Mouse (Mus musculus) embryonic fibroblast, embryonic 13.5 days (primary cell): ENCODE measurements at regions not wholly inside any gene's neighbourhood (a gene's known extent, or its start where the extent isn't known, plus 50 kb on each side); places are given as distances from the start of the nearest gene placed in this dataset.

Experiments
- CTCF ChIP-seq: IDR thresholded peaks from 2 replicates; pipeline ENCODE4 v1.5.1; 2011; ENCODE audit warnings: mild to moderate bottlenecking, control low read depth, low read length, moderate library complexity, borderline replicate concordance; ENCODE audit not compliant: insufficient read depth
- POLR2A ChIP-seq: IDR thresholded peaks from 2 replicates; pipeline ENCODE4 v1.6.1; 2011; ENCODE audit warnings: low read depth, mild to moderate bottlenecking, control low read depth, low read length, moderate library complexity

DNA sequence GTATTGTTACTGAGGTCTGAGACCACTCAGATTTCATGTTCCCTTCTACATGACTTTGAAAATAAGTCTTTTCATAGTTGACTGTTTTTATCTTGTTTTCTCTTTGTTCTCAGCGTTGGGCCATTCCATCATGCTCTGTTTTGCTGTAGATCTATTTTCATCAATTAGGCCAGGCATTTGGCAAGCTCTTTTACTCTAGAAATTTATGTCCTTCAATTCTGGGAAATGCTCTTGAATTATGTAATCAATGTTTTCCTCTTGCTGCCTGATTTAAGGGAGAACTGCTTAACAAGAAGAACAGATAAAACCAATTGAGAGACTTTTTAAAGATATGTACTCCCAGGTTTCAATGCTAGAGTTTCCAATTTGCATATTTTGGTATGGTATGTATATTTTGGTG lies 55.1 kb upstream of the Pgrmc2 start:
- TF ChIP-seq CTCF (no peak), POLR2A (no peak)
